12 mouse cellular contexts compared by ENCODE assay signal in the genomic region with DNA sequence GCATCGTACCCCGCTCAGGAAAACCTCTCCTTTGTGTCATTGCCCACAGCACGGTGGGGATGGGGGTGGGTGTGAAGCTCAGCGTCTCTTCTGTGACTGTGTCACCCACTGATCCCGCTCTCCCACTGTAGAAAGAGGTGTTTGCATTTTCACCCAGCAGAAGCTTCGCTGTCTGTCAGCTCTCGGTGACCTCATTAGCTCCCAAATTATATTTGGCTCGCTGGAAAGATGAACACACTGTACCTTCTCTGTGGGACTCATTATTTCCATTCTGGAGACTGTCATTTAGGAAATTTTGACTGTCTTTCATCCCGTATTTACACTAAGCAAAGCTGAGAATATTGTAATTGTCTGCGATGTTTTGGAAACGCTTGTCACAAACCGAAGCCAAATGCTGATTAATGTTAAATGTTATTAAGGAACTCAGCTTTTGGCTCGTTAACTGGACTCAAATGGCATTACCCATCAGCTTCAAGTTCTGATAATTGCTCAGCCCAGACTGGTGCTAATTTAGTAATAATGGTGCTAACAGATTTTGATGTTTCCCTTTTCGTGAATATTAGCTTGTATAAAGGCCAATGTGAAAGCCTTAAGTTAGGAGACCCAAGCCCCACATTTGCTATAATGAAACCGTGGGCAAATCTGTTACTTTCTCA. TPM values are rescaled to one million over a fixed set of nuclear protein-coding genes. Genes with fewer than 3 reads are reported as not detected.
DNase-seq lines count a peak whose midpoint lies in the region; ATAC-seq lines count a peak whose summit lies in the region.
"Had no signal": no experiment of that assay in that cellular context is flagged by ENCODE, and none has a peak within 500 bp of the region (broad histone marks: within the 10 kb centered on the region; RNA-seq: fewer than 3 reads in every experiment).

No protein-coding gene starts in this region.

- DNase-seq in heart, adult 18-20 months: peak; percentile 38 to 43
- DNase-seq in midbrain, embryonic 14.5 days: peak; percentile 45
- no peak for DNase-seq in midbrain, embryonic 11.5 days (ENCODE audit: low spot score, missing footprints)
- DNase-seq in cerebellum, postnatal 14 days: peak; percentile 40 to 55
- DNase-seq in retina, embryonic 14.5 days (ENCODE audit: low spot score): peak; percentile 95
- no peak for DNase-seq in adrenal gland, postnatal 25 days
- no peak for DNase-seq in thymus, postnatal 4 days

- H3K4me2 ChIP-seq in heart, embryonic 12.5 days: no peak overlapping the region
- H3K4me2 ChIP-seq in midbrain, embryonic 14.5 days (ENCODE audit: low read length): no peak overlapping the region; the same call in 1 of the 2 replicates
- H3K4me2 ChIP-seq in midbrain, embryonic 11.5 days: no peak overlapping the region

- ATAC-seq in heart, embryonic 12.5 days (ENCODE audit: insufficient number of reproducible peaks, low FRiP score): no peak
- ATAC-seq in midbrain, embryonic 14.5 days (ENCODE audit: low FRiP score, low TSS enrichment): peak; percentile 11; the same call in 1 of the 2 replicates
- no peak for ATAC-seq in midbrain, embryonic 11.5 days (ENCODE audit: low FRiP score)
- ATAC-seq: inflammation-experienced regulatory T-cells, adult 6 months had no signal

- H3K27ac ChIP-seq in heart, embryonic 12.5 days (ENCODE audit: poor library complexity, severe bottlenecking): no peak overlapping the region
- 0 out of 2 replicates have a peak overlapping the region, but pooled peaks have one; percentile 15 for H3K27ac ChIP-seq in midbrain, embryonic 14.5 days (replicated peaks; ENCODE audit: low read depth, low read length)
- no peak overlapping the region for H3K27ac ChIP-seq in midbrain, embryonic 11.5 days (ENCODE audit: low read depth, low read length)

- no peaks in the 10 kb centered on the region for H3K36me3 ChIP-seq in heart, embryonic 12.5 days
- no peaks in the 10 kb centered on the region for H3K36me3 ChIP-seq in midbrain, embryonic 14.5 days (ENCODE audit: control insufficient read depth, insufficient read depth, low read length)
- no peaks in the 10 kb centered on the region for H3K36me3 ChIP-seq in midbrain, embryonic 11.5 days (ENCODE audit: control insufficient read depth, insufficient read depth, low read length)

- H3K9ac ChIP-seq in heart, embryonic 12.5 days: no peak overlapping the region
- H3K9ac ChIP-seq in midbrain, embryonic 14.5 days (replicated peaks; ENCODE audit: low read length): no peak overlapping the region
- no peak overlapping the region for H3K9ac ChIP-seq in midbrain, embryonic 11.5 days (ENCODE audit: low read length)

- 74% methylated on average over 15 of the region's 15 CpGs for WGBS in heart, embryonic 12.5 days
- WGBS in midbrain, embryonic 14.5 days: 62% methylated on average over 15 of the region's 15 CpGs
- 86% methylated on average over 15 of the region's 15 CpGs for WGBS in midbrain, embryonic 11.5 days

- H3K4me3 ChIP-seq in heart, embryonic 12.5 days: no peak overlapping the region
- H3K4me3 ChIP-seq in midbrain, embryonic 14.5 days (replicated peaks; ENCODE audit: low read depth, low read length): no peak overlapping the region
- no peak overlapping the region for H3K4me3 ChIP-seq in midbrain, embryonic 11.5 days (ENCODE audit: low read depth, low read length)

- no peaks in the 10 kb centered on the region for H3K9me3 ChIP-seq in heart, embryonic 12.5 days (replicated peaks)
- no peaks in the 10 kb centered on the region for H3K9me3 ChIP-seq in midbrain, embryonic 14.5 days (ENCODE audit: control insufficient read depth, low read length)
- H3K9me3 ChIP-seq in midbrain, embryonic 11.5 days (ENCODE audit: control insufficient read depth, low read length): no peaks in the 10 kb centered on the region

- H3K27me3 ChIP-seq in heart, embryonic 12.5 days (replicated peaks): no peaks in the 10 kb centered on the region
- H3K27me3 ChIP-seq in midbrain, embryonic 14.5 days (ENCODE audit: control insufficient read depth, insufficient read depth, low read length): no peaks in the 10 kb centered on the region
- H3K27me3 ChIP-seq in midbrain, embryonic 11.5 days (ENCODE audit: control insufficient read depth, insufficient read depth, low read length): no peaks in the 10 kb centered on the region

- H3K4me1 ChIP-seq in heart, embryonic 12.5 days (replicated peaks): no peaks in the 10 kb centered on the region
- H3K4me1 ChIP-seq in midbrain, embryonic 14.5 days (ENCODE audit: control insufficient read depth, insufficient read depth, low read length): no peaks in the 10 kb centered on the region
- no peaks in the 10 kb centered on the region for H3K4me1 ChIP-seq in midbrain, embryonic 11.5 days (ENCODE audit: control insufficient read depth, insufficient read depth, low read length)

RNA-seq across cellular contexts. Expression of a gene that starts 51.8 kb away (rescaled TPM):
- total RNA-seq in heart, adult 18-20 months (2021): 1 to 10 TPM; 1.8 to 5.9 TPM
- polyA plus RNA-seq in heart, embryonic 12.5 days (2016; fragmentation: Nextera tagmentation; extraction: Ambion mirVana): not detected in 2 replicates
- polyA plus RNA-seq in midbrain, embryonic 14.5 days (2014; fragmentation: Nextera tagmentation; extraction: Ambion mirVana): not detected in 2 replicates
- polyA plus RNA-seq in midbrain, embryonic 11.5 days (2014; fragmentation: Nextera tagmentation; extraction: Ambion mirVana): not detected in 2 replicates
- not detected in 2 replicates for total RNA-seq in adrenal gland, postnatal 25 days (2021)
- polyA plus RNA-seq: inflammation-experienced regulatory T-cells, adult 6 months; limb, embryonic 14.5 days; lung, embryonic 16.5 days; stomach, embryonic 16.5 days had no signal

Comparison
In these comparisons a context has a peak if more than half of its experiments do, and no peak if none do; other contexts are left out.
1. DNase-seq: peak in heart, adult 18-20 months (2 of 2), midbrain, embryonic 14.5 days (single experiment), cerebellum, postnatal 14 days (2 of 2) and retina, embryonic 14.5 days (single experiment); none in midbrain, embryonic 11.5 days (single experiment), adrenal gland, postnatal 25 days (single experiment) and thymus, postnatal 4 days (single experiment).